Mouse (Mus musculus) MEL (cell line): ENCODE measurements around the gene Emc8. TPM values are rescaled to one million over a fixed set of nuclear protein-coding genes. Genes with fewer than 3 reads are reported as not detected.

ENCODE experiments used
- DNase-seq: peaks from one replicate; pipeline ENCODE4 v3.0.0; 2011; ENCODE audit warnings: low read depth, low spot score
- H3K27ac ChIP-seq: 2 replicates; pipeline ENCODE4 v1.5.1; 2012; ENCODE audit warnings: low read depth, mild to moderate bottlenecking, control low read depth, low read length, moderate library complexity; ENCODE audit not compliant: control insufficient read depth
- H3K27me3 ChIP-seq, 2 experiments: fragments of 150-350 bp in 1 of 2; sonication (generic) in 1 of 2; 2 replicates each; pipeline ENCODE4 v1.6.1; 2012; ENCODE audit warnings: low read length in 2 of 2, mild to moderate bottlenecking in 2 of 2, improper control_type of control experiment in 1 of 2, moderate library complexity in 1 of 2; ENCODE audit not compliant: insufficient read depth in 2 of 2, control insufficient read depth in 1 of 2
- H3K36me3 ChIP-seq, 2 experiments: 2 replicates each; pipeline ENCODE4 v1.6.1; 2012 to 2014; ENCODE audit warnings: low read length in 2 of 2, improper control_type of control experiment in 1 of 2, inconsistent platforms in 1 of 2, mild to moderate bottlenecking in 1 of 2; ENCODE audit not compliant: insufficient read depth in 2 of 2, control insufficient read depth in 1 of 2
- H3K4me1 ChIP-seq, 2 experiments: fragments of 150-350 bp in 1 of 2; sonication (generic) in 1 of 2; 2 replicates each; pipeline ENCODE4 v1.6.1; 2012; ENCODE audit warnings: low read length in 2 of 2, improper control_type of control experiment in 1 of 2, mild to moderate bottlenecking in 1 of 2; ENCODE audit not compliant: insufficient read depth in 2 of 2, control insufficient read depth in 1 of 2
- H3K4me3 ChIP-seq, 2 experiments: fragments of 150-350 bp in 1 of 2; sonication (generic) in 1 of 2; 2 replicates each; pipeline ENCODE4 v1.5.1; 2012; ENCODE audit warnings: low read depth in 2 of 2, low read length in 2 of 2, mild to moderate bottlenecking in 2 of 2, moderate library complexity in 2 of 2, control low read depth in 1 of 2, improper control_type of control experiment in 1 of 2; ENCODE audit not compliant: control insufficient read depth in 1 of 2, insufficient read depth in 1 of 2
- H3K79me2 ChIP-seq: 2 replicates; pipeline ENCODE4 v1.6.1; 2012; ENCODE audit warnings: mild to moderate bottlenecking, low read length, moderate library complexity; ENCODE audit not compliant: control insufficient read depth, poor library complexity, insufficient read depth
- H3K9ac ChIP-seq: 2 replicates; pipeline ENCODE4 v1.6.1; 2012; ENCODE audit warnings: low read depth, mild to moderate bottlenecking, control low read depth, low read length, moderate library complexity; ENCODE audit not compliant: control insufficient read depth, poor library complexity, severe bottlenecking
- H3K9me3 ChIP-seq: fragments of 150-350 bp; sonication (generic); replicated peaks from 2 replicates; pipeline ENCODE4 v1.6.1; 2012; ENCODE audit warnings: mild to moderate bottlenecking, low read length, improper control_type of control experiment, moderate library complexity; ENCODE audit not compliant: insufficient read depth
- BHLHE40 ChIP-seq: IDR thresholded peaks from 2 replicates; pipeline ENCODE4 v1.6.1; 2012; ENCODE audit warnings: low read depth, mild to moderate bottlenecking, inconsistent platforms, low read length, improper control_type of control experiment, borderline replicate concordance
- CHD1 ChIP-seq: IDR thresholded peaks from 2 replicates; pipeline ENCODE4 v1.6.1; 2012; ENCODE audit warnings: low read depth, mild to moderate bottlenecking, inconsistent platforms, low read length, improper control_type of control experiment
- CTCF ChIP-seq, 3 experiments: IDR thresholded peaks in 2 of 3; conservative IDR thresholded peaks in 1 of 3; 2 replicates each; pipeline ENCODE4 v1.5.1; 2011 to 2012; ENCODE audit warnings: low read length in 3 of 3, low read depth in 2 of 3, mild to moderate bottlenecking in 2 of 3, improper control_type of control experiment in 1 of 3, inconsistent platforms in 1 of 3, mixed read lengths in 1 of 3, moderate library complexity in 1 of 3; ENCODE audit not compliant: control insufficient read depth in 1 of 3, insufficient read depth in 1 of 3, poor library complexity in 1 of 3, severe bottlenecking in 1 of 3
- EP300 ChIP-seq, 2 experiments: IDR thresholded peaks; 2 replicates each; pipeline ENCODE4 v1.6.1; 2011; ENCODE audit warnings: improper control_type of control experiment in 2 of 2, low read length in 2 of 2, low read depth in 1 of 2, mild to moderate bottlenecking in 1 of 2
- ETS1 ChIP-seq: IDR thresholded peaks from 2 replicates; pipeline ENCODE4 v1.6.1; 2012; ENCODE audit warnings: low read depth, mild to moderate bottlenecking, inconsistent platforms, low read length, improper control_type of control experiment, moderate library complexity
- HCFC1 ChIP-seq: IDR thresholded peaks from 2 replicates; pipeline ENCODE4 v1.6.1; 2012; ENCODE audit warnings: low read depth, mild to moderate bottlenecking, inconsistent platforms, low read length, improper control_type of control experiment, moderate library complexity
- JUND ChIP-seq: IDR thresholded peaks from 2 replicates; pipeline ENCODE4 v1.6.1; 2011; ENCODE audit warnings: low read depth, mild to moderate bottlenecking, improper control_type of control experiment, low read length
- MAFK ChIP-seq: IDR thresholded peaks from 2 replicates; pipeline ENCODE4 v1.6.1; 2011; ENCODE audit warnings: low read depth, mild to moderate bottlenecking, low read length, improper control_type of control experiment, borderline replicate concordance
- MAX ChIP-seq: IDR thresholded peaks from 2 replicates; pipeline ENCODE4 v1.6.1; 2011; ENCODE audit warnings: low read length, improper control_type of control experiment
- MAZ ChIP-seq: IDR thresholded peaks from 2 replicates; pipeline ENCODE4 v1.6.1; 2012; ENCODE audit warnings: low read depth, mild to moderate bottlenecking, inconsistent platforms, low read length, improper control_type of control experiment
- MEF2A ChIP-seq: IDR thresholded peaks from 2 replicates; pipeline ENCODE4 v1.6.1; 2014; ENCODE audit warnings: low read depth, mild to moderate bottlenecking, inconsistent platforms, low read length, improper control_type of control experiment; ENCODE audit not compliant: poor library complexity, insufficient replicate concordance, severe bottlenecking; ENCODE audit errors: extremely low read depth
- MXI1 ChIP-seq: IDR thresholded peaks from 2 replicates; pipeline ENCODE4 v1.6.1; 2011; ENCODE audit warnings: mild to moderate bottlenecking, low read depth, low read length, improper control_type of control experiment
- MYB ChIP-seq: IDR thresholded peaks from 2 replicates; pipeline ENCODE4 v1.6.1; 2011; ENCODE audit warnings: mild to moderate bottlenecking, low read depth, low read length, improper control_type of control experiment
- NRF1 ChIP-seq: IDR thresholded peaks from 2 replicates; pipeline ENCODE4 v1.6.1; 2014; ENCODE audit warnings: low read depth, mild to moderate bottlenecking, inconsistent platforms, low read length, improper control_type of control experiment, moderate library complexity; ENCODE audit not compliant: poor library complexity, insufficient read depth, severe bottlenecking
- POLR2A ChIP-seq, 2 experiments: IDR thresholded peaks; 2 replicates each; pipeline ENCODE4 v1.6.1; 2011 to 2012; ENCODE audit warnings: low read length in 2 of 2, mild to moderate bottlenecking in 2 of 2, control low read depth in 1 of 2, improper control_type of control experiment in 1 of 2, low read depth in 1 of 2, moderate library complexity in 1 of 2; ENCODE audit not compliant: control insufficient read depth in 1 of 2, insufficient read depth in 1 of 2, poor library complexity in 1 of 2
- POLR2AphosphoS5 ChIP-seq: IDR thresholded peaks from 2 replicates; pipeline ENCODE4 v1.6.1; 2012; ENCODE audit warnings: low read depth, borderline replicate concordance, mild to moderate bottlenecking, inconsistent platforms, low read length, moderate library complexity, mixed read lengths
- RAD21 ChIP-seq: IDR thresholded peaks from 2 replicates; pipeline ENCODE4 v1.6.1; 2011; ENCODE audit warnings: mild to moderate bottlenecking, low read depth, low read length, improper control_type of control experiment
- SMC3 ChIP-seq: IDR thresholded peaks from 2 replicates; pipeline ENCODE4 v1.6.1; 2011; ENCODE audit warnings: low read depth, low read length, improper control_type of control experiment
- TCF12 ChIP-seq: IDR thresholded peaks from 2 replicates; pipeline ENCODE4 v1.6.1; 2014; ENCODE audit warnings: low read depth, mild to moderate bottlenecking, inconsistent platforms, low read length, improper control_type of control experiment, moderate library complexity
- UBTF ChIP-seq: IDR thresholded peaks from 2 replicates; pipeline ENCODE4 v1.6.1; 2012; ENCODE audit warnings: low read depth, mild to moderate bottlenecking, inconsistent platforms, low read length, improper control_type of control experiment, moderate library complexity, borderline replicate concordance; ENCODE audit not compliant: insufficient read depth
- USF1 ChIP-seq: IDR thresholded peaks from 2 replicates; pipeline ENCODE4 v1.6.1; 2014; ENCODE audit warnings: low read depth, mild to moderate bottlenecking, inconsistent platforms, low read length, improper control_type of control experiment, moderate library complexity
- ZC3H11A ChIP-seq: IDR thresholded peaks from 2 replicates; pipeline ENCODE4 v1.6.1; 2012; ENCODE audit warnings: low read depth, mild to moderate bottlenecking, inconsistent platforms, low read length, improper control_type of control experiment
- ZNF384 ChIP-seq: IDR thresholded peaks from 2 replicates; pipeline ENCODE4 v1.6.1; 2012; ENCODE audit warnings: low read depth, mild to moderate bottlenecking, inconsistent platforms, low read length, improper control_type of control experiment
- polyA plus RNA-seq, 2 experiments: library from polyadenylated mRNA; stranded (reverse) in 1 of 2; unstranded in 1 of 2; fragments of >175 nt in 1 of 2; fragments of >200 nt in 1 of 2; gene quantifications; 2 replicates each; pipeline versions ENCODE4 v1.2.1 to v1.2.4; 2012; ENCODE audit warnings: low replicate concordance in 2 of 2, low read depth in 1 of 2; ENCODE audit not compliant: insufficient read length in 2 of 2, insufficient read depth in 1 of 2, missing spikeins in 1 of 2
- total RNA-seq: library from RNA; depleted of rRNA; stranded (reverse); fragments of 300-350 nt; gene quantifications from 2 replicates; pipeline ENCODE4 v1.2.3, GENCODE M21; 2012

Gene Emc8
- total and polyA plus RNA-seq, 3 experiments = 180 to 269 TPM; not detected in 1

- no peak overlapping the region for H3K27ac ChIP-seq
- H3K36me3 ChIP-seq = no peaks in the 10 kb centered on the region
- no peaks in the 10 kb centered on the region for H3K79me2 ChIP-seq
- DNase-seq = no peak
- TF ChIP-seq MYB = no peak
- no peak for TF ChIP-seq BHLHE40
- no peak for TF ChIP-seq JUND
- no peak for TF ChIP-seq ETS1
- TF ChIP-seq MAFK = no peak
- TF ChIP-seq EP300 (IDR thresholded peaks at IDR 0.05; ENCODE audit: low read depth in 1 of 2, low read length in 2 of 2) = no peak
- TF ChIP-seq ZC3H11A = no peak
- TF ChIP-seq RAD21 = no peak
- TF ChIP-seq CTCF (IDR thresholded peaks at IDR 0.05 in 2 of 3, conservative IDR thresholded peaks at IDR 0.05 in 1 of 3; ENCODE audit: control insufficient read depth in 1 of 3, insufficient read depth in 1 of 3, low read depth in 2 of 3, low read length in 3 of 3, poor library complexity in 1 of 3, severe bottlenecking in 1 of 3) = no peak
- TF ChIP-seq POLR2AphosphoS5 = no peak
- TF ChIP-seq MEF2A = no peak
- no peak for TF ChIP-seq NRF1
- TF ChIP-seq POLR2A (IDR thresholded peaks at IDR 0.05; ENCODE audit: control insufficient read depth in 1 of 2, insufficient read depth in 1 of 2, low read depth in 1 of 2, low read length in 2 of 2, poor library complexity in 1 of 2) = no peak
- no peak for TF ChIP-seq TCF12
- no peak for TF ChIP-seq HCFC1
- TF ChIP-seq CHD1 = no peak
- TF ChIP-seq SMC3 = no peak
- no peak overlapping the region for H3K9ac ChIP-seq
- no peak overlapping the region for H3K4me3 ChIP-seq
- H3K9me3 ChIP-seq = no peaks in the 10 kb centered on the region
- H3K4me1 ChIP-seq = no peaks in the 10 kb centered on the region
- H3K27me3 ChIP-seq = no peaks in the 10 kb centered on the region
Measured at GRCm38 (mm10) chr8:120715200-120715599, 46.8 kb upstream of the Emc8 start.

- TF ChIP-seq EP300 (IDR thresholded peaks at IDR 0.05; ENCODE audit: low read depth in 1 of 2, low read length in 2 of 2) = no peak
- no peak for TF ChIP-seq MXI1
- no peak for TF ChIP-seq ZNF384
- no peak for TF ChIP-seq MAZ
- no peak for TF ChIP-seq NRF1
- TF ChIP-seq USF1 = no peak
- TF ChIP-seq MAX = no peak
- TF ChIP-seq POLR2AphosphoS5 = no peak
- no peak for TF ChIP-seq UBTF
- Histone ChIP-seq H3K9ac (no peak overlapping the region), H3K4me3 (no peak overlapping the region), H3K79me2 (no peaks in the 10 kb centered on the region), H3K36me3 (no peaks in the 10 kb centered on the region), H3K27me3 (no peaks in the 10 kb centered on the region), H3K4me1 (no peaks in the 10 kb centered on the region), H3K9me3 (no peaks in the 10 kb centered on the region), H3K27ac (no peak overlapping the region)
- no peak for DNase-seq
Measured at GRCm38 (mm10) chr8:120709176-120709575, 40.8 kb upstream of the Emc8 start.
